Mouse (Mus musculus) spleen, adult 2 months (tissue): ENCODE measurements around the gene Skor1.

Experiments
- CTCF ChIP-seq: fragments of 200-500 bp; IDR thresholded peaks from 2 replicates; pipeline ENCODE4 v1.5.1; 2011; ENCODE audit warnings: mild to moderate bottlenecking, inconsistent platforms; ENCODE audit not compliant: insufficient read depth, insufficient read length, insufficient replicate concordance; ENCODE audit errors: extremely low read depth
- POLR2A ChIP-seq: fragments of 200-500 bp; IDR thresholded peaks from 2 replicates; pipeline ENCODE4 v1.6.1; 2011; ENCODE audit warnings: low read depth, low read length, inconsistent platforms

DNA sequence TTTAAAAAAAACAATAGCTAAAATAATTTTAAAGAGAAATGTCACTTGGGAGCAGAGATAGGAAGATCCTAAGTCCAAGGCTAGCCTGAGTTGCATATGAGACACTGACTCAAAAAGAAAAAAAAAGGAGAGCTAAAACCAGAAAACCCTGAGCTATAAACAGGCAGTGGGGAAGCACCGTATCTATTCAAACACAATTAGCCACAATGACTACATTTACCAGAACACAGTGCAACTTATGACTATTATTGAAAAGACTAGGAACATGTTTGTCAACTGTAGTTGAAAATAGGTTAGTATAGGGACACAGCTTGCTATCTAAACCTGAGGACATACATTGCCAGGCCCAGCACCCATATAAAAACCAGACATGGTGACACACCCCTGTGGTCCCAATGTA is 54.7 kb downstream of the Skor1 start:
- TF ChIP-seq CTCF (no peak), POLR2A (no peak)
